Mouse (Mus musculus) kidney, postnatal 0 days (tissue): ENCODE data around the gene Pcnt. TPM values are rescaled to one million over a fixed set of nuclear protein-coding genes. Genes with fewer than 3 reads are reported as not detected.
A peak's percentile ranks its signal among the peaks of the same experiment; 100 is the strongest.

ENCODE experiments used
- ATAC-seq: fragments of 200-750 bp; cut with Nextera tagmentation; replicated peaks from 2 replicates; pipeline ENCODE4 v1.8.0; 2017; ENCODE audit warnings: low read depth, moderate number of reproducible peaks, moderate TSS enrichment, moderate library complexity; ENCODE audit not compliant: low FRiP score
- DNase-seq: peaks from one replicate; pipeline ENCODE4 v3.0.0-alpha.2; 2016; ENCODE audit warnings: low spot score
- H3K27ac ChIP-seq: fragments of 300-500 bp; sonication (generic); 2 replicates; pipeline ENCODE4 v1.5.1; 2014; ENCODE audit warnings: mild to moderate bottlenecking
- H3K27me3 ChIP-seq: fragments of 300-500 bp; sonication (generic); 2 replicates; pipeline ENCODE4 v1.6.1; 2014; ENCODE audit warnings: low read length, mixed read lengths; ENCODE audit not compliant: insufficient read depth
- H3K36me3 ChIP-seq: fragments of 300-500 bp; sonication (generic); 2 replicates; pipeline ENCODE4 v1.6.1; 2014; ENCODE audit warnings: low read length, mixed read lengths; ENCODE audit not compliant: insufficient read depth
- H3K4me1 ChIP-seq: fragments of 300-500 bp; sonication (generic); replicated peaks from 2 replicates; pipeline ENCODE4 v1.6.1; 2014; ENCODE audit warnings: antibody characterized with exemption, low read length, mixed read lengths; ENCODE audit not compliant: insufficient read depth
- H3K4me2 ChIP-seq: fragments of 300-500 bp; sonication (generic); 2 replicates; pipeline ENCODE4 v1.6.1; 2014; ENCODE audit warnings: mild to moderate bottlenecking, low read length, moderate library complexity, mixed read lengths
- H3K4me3 ChIP-seq: fragments of 300-500 bp; sonication (generic); replicated peaks from 2 replicates; pipeline ENCODE4 v1.5.1; 2014; ENCODE audit warnings: low read depth, low read length
- H3K9ac ChIP-seq: fragments of 300-500 bp; sonication (generic); 2 replicates; pipeline ENCODE4 v1.6.1; 2014; ENCODE audit warnings: low read depth, low read length
- H3K9me3 ChIP-seq: fragments of 300-500 bp; sonication (generic); replicated peaks from 2 replicates; pipeline ENCODE4 v1.6.1; 2016; ENCODE audit warnings: low read length, inconsistent platforms, mixed read lengths
- CTCF ChIP-seq: IDR thresholded peaks from 2 replicates; pipeline ENCODE4 v1.5.1; 2016; ENCODE audit warnings: antibody characterized with exemption, low read depth, mild to moderate bottlenecking, moderate library complexity
- WGBS: fragments of 180-500 bp; shearing (Covaris S2); extraction: QIAGEN DNeasy Blood & Tissue Kit; methylation state at CpG from one replicate; pipeline ENCODE4 v1.1.7; 2014; 5-methylcytosine and 5-hydroxymethylcytosine counted together
- polyA plus RNA-seq: library from polyadenylated mRNA; unstranded; fragments of >200 nt; fragmentation: Nextera tagmentation; extraction: Ambion mirVana; gene quantifications from 2 replicates; pipeline ENCODE4 v1.2.1, GENCODE M21; 2015

The Pcnt gene
- polyA plus RNA-seq: 7.9 and 8.2 TPM in 2 replicates

- peak within 1 kb of the TSS; percentile 97 for H3K27ac ChIP-seq
- peak; percentile 99 for DNase-seq
- no peaks in the 10 kb centered on the region for H3K9me3 ChIP-seq
- peak within 1 kb of the TSS; percentile 89 for H3K4me3 ChIP-seq
- H3K4me2 ChIP-seq: peak within 1 kb of the TSS; percentile 77
- no peaks in the 10 kb centered on the region for H3K36me3 ChIP-seq
- peak; percentile 97 for ATAC-seq
- TF ChIP-seq CTCF: peak; percentile 77
- no peaks in the 10 kb centered on the region for H3K27me3 ChIP-seq
- WGBS: under 1% methylated on average over 78 of the region's 78 CpGs
- H3K4me1 ChIP-seq: peaks cover 12% of the 10 kb centered on the region; the same call in 1 of the 2 replicates
- peak within 1 kb of the TSS; percentile 87 for H3K9ac ChIP-seq
Observed at GRCm38 (mm10) chr10:76442178-76443088, at the start of gene Pcnt. Gene Pcnt (minus strand): TSS chr10:76442786.

- ATAC-seq: no peak
- no peak for TF ChIP-seq CTCF
- 95% methylated on average over 15 of the region's 15 CpGs for WGBS
- no peak overlapping the region for H3K27ac ChIP-seq
- H3K4me3 ChIP-seq: no peak overlapping the region
- H3K36me3 ChIP-seq: peaks cover 66% of the 10 kb centered on the region
- H3K4me1 ChIP-seq: no peaks in the 10 kb centered on the region
- no peak for DNase-seq
- H3K9me3 ChIP-seq: no peaks in the 10 kb centered on the region
- H3K27me3 ChIP-seq: no peaks in the 10 kb centered on the region
- H3K4me2 ChIP-seq: no peak overlapping the region
- no peak overlapping the region for H3K9ac ChIP-seq
Observed at GRCm38 (mm10) chr10:76489205-76489604, 46.6 kb upstream of the Pcnt start.

GRCm38 (mm10) chr10:76488265-76488664 is 45.7 kb upstream of the Pcnt start:
- Histone ChIP-seq H3K9me3 (no peaks in the 10 kb centered on the region), H3K4me2 (no peak overlapping the region), H3K4me3 (no peak overlapping the region), H3K4me1 (no peaks in the 10 kb centered on the region), H3K27me3 (no peaks in the 10 kb centered on the region), H3K9ac (no peak overlapping the region), H3K36me3 (peaks cover 58% of the 10 kb centered on the region), H3K27ac (no peak overlapping the region)
- ATAC-seq (no peak), DNase-seq (no peak)
- WGBS: 98% methylated on average over 8 of the region's 8 CpGs
- no peak for TF ChIP-seq CTCF

GRCm38 (mm10) chr10:76486302-76486701 is 43.7 kb upstream of the Pcnt start:
- no peak for TF ChIP-seq CTCF
- Histone ChIP-seq H3K9ac (no peak overlapping the region), H3K4me3 (no peak overlapping the region), H3K4me1 (no peaks in the 10 kb centered on the region), H3K27me3 (no peaks in the 10 kb centered on the region), H3K27ac (no peak overlapping the region), H3K36me3 (peaks cover 63% of the 10 kb centered on the region), H3K9me3 (no peaks in the 10 kb centered on the region), H3K4me2 (no peak overlapping the region)
- WGBS: 95% methylated on average over 2 of the region's 2 CpGs
- DNase-seq (no peak), ATAC-seq (no peak)

GRCm38 (mm10) chr10:76481480-76481879 is 38.9 kb upstream of the Pcnt start:
- ATAC-seq: no peak
- no peak for DNase-seq
- Histone ChIP-seq H3K36me3 (peaks cover 66% of the 10 kb centered on the region), H3K9ac (no peak overlapping the region), H3K4me2 (no peak overlapping the region), H3K9me3 (no peaks in the 10 kb centered on the region), H3K27me3 (no peaks in the 10 kb centered on the region), H3K4me3 (no peak overlapping the region), H3K27ac (no peak overlapping the region), H3K4me1 (no peaks in the 10 kb centered on the region)
- 86% methylated on average over 6 of the region's 6 CpGs for WGBS
- TF ChIP-seq CTCF: no peak

GRCm38 (mm10) chr10:76480851-76481250 is 38.3 kb upstream of the Pcnt start:
- no peak for TF ChIP-seq CTCF
- 95% methylated on average over 13 of the region's 13 CpGs for WGBS
- Histone ChIP-seq H3K9me3 (no peaks in the 10 kb centered on the region), H3K27me3 (no peaks in the 10 kb centered on the region), H3K4me3 (no peak overlapping the region), H3K27ac (no peak overlapping the region), H3K4me1 (no peaks in the 10 kb centered on the region), H3K4me2 (no peak overlapping the region), H3K36me3 (peaks cover 66% of the 10 kb centered on the region), H3K9ac (no peak overlapping the region)
- DNase-seq: no peak
- no peak for ATAC-seq
